In the genomic region with DNA sequence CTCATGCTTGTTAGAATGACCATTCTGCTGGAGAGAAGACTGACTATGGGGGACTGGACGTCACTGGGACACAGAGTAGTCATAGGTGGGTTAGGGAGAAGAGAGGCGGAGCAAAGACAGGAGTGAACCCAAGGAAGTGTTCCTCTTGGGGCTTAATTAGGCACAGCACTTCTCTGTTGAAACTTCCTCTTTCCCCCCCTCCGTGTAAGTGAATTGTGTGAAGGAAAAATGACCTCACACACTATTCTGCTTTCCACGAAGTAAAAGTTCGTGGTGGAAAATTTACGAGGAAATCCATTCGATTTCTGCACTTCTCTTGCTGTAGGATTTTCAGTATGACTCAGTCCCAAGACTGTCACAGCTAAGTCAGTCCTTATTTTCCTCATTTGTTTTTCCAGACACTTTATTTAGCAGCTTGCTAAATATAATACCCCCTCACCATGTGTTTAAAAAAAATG, we compare ENCODE assay signal across 16 mouse cellular contexts. TPM values are rescaled to one million over a fixed set of nuclear protein-coding genes. Genes with fewer than 3 reads are reported as not detected.
DNase-seq lines count a peak whose midpoint lies in the region; ATAC-seq and TF ChIP-seq lines count a peak whose summit lies in the region.
"Had no signal": no experiment of that assay in that cellular context is flagged by ENCODE, and none has a peak within 500 bp of the region (broad histone marks: within the 10 kb centered on the region; RNA-seq: fewer than 3 reads in every experiment).

No protein-coding gene starts in this region.

- DNase-seq in lung, embryonic 14.5 days = no peak
- no peak for DNase-seq in lung, adult 2 months
- DNase-seq in lung, postnatal 25 days (ENCODE audit: low spot score) = peak; percentile 51
- no peak for DNase-seq in midbrain, embryonic 10.5 days (ENCODE audit: low spot score)
- no peak for DNase-seq in left cerebral cortex, adult 18-20 months (ENCODE audit: low spot score in 2 of 2)
- no peak for DNase-seq in left cerebral cortex, postnatal 4 days
- DNase-seq: adrenal gland, postnatal 36 days; kidney, postnatal 10 days had no signal

- no peaks in the 10 kb centered on the region for H3K9me3 ChIP-seq in lung, embryonic 14.5 days (ENCODE audit: low read depth, low read length)
- H3K9me3 ChIP-seq in midbrain, embryonic 10.5 days (replicated peaks) = no peaks in the 10 kb centered on the region
- H3K9me3 ChIP-seq: embryonic facial prominence, embryonic 13.5 days; hindbrain, embryonic 15.5 days; midbrain, embryonic 12.5 days had no signal

- TF ChIP-seq POLR2A in lung, adult 2 months (IDR thresholded peaks at IDR 0.05; ENCODE audit: borderline replicate concordance, extremely low read depth, low read depth, low read length) = no peak

- ATAC-seq in lung, embryonic 14.5 days (ENCODE audit: insufficient read depth) = peak; percentile 58; the same call in 1 of the 2 replicates
- ATAC-seq: intestine, postnatal 0 days; Patski had no signal

- 55% methylated on average over 7 of the region's 7 CpGs for WGBS in lung, embryonic 14.5 days
- WGBS in lung, adult 2 months = 45% methylated on average over 7 of the region's 7 CpGs
- WGBS in midbrain, embryonic 10.5 days = 82% methylated on average over 7 of the region's 7 CpGs

- H3K27ac ChIP-seq in lung, embryonic 14.5 days (ENCODE audit: low read depth) = no peak overlapping the region
- peak overlapping the region; percentile 66 for H3K27ac ChIP-seq in brown adipose tissue, adult 24 weeks (replicated peaks; ENCODE audit: low read depth, low read length)
- H3K27ac ChIP-seq in midbrain, embryonic 10.5 days (replicated peaks) = no peak overlapping the region
- H3K27ac ChIP-seq: embryonic facial prominence, embryonic 13.5 days; hindbrain, embryonic 15.5 days; liver, embryonic 14.5 days; midbrain, embryonic 12.5 days had no signal

- no peak for TF ChIP-seq CTCF in lung, embryonic 14.5 days (IDR thresholded peaks at IDR 0.05; ENCODE audit: low read depth)
- no peak for TF ChIP-seq CTCF in lung, adult 2 months (IDR thresholded peaks at IDR 0.05; ENCODE audit: insufficient read depth, low read length)

- intact Hi-C loops in left cerebral cortex, postnatal 4 days (cut with DNase I) = no loop called here

- no peaks in the 10 kb centered on the region for H3K4me1 ChIP-seq in lung, embryonic 14.5 days (ENCODE audit: insufficient read depth)
- no peaks in the 10 kb centered on the region for H3K4me1 ChIP-seq in lung, adult 2 months (ENCODE audit: control insufficient read depth, insufficient read depth, low read length)
- H3K4me1 ChIP-seq in brown adipose tissue, adult 24 weeks (ENCODE audit: control insufficient read depth, insufficient read depth, insufficient read length, low read length) = no peaks in the 10 kb centered on the region
- H3K4me1 ChIP-seq in midbrain, embryonic 10.5 days = no peaks in the 10 kb centered on the region
- H3K4me1 ChIP-seq: embryonic facial prominence, embryonic 13.5 days; hindbrain, embryonic 15.5 days; midbrain, embryonic 12.5 days had no signal

- no peaks in the 10 kb centered on the region for H3K36me3 ChIP-seq in lung, embryonic 14.5 days (ENCODE audit: insufficient read depth)
- no peaks in the 10 kb centered on the region for H3K36me3 ChIP-seq in midbrain, embryonic 10.5 days
- H3K36me3 ChIP-seq: embryonic facial prominence, embryonic 13.5 days; hindbrain, embryonic 15.5 days; midbrain, embryonic 12.5 days had no signal

- H3K27me3 ChIP-seq in lung, embryonic 14.5 days (ENCODE audit: insufficient read depth, low read length) = no peaks in the 10 kb centered on the region
- H3K27me3 ChIP-seq in midbrain, embryonic 10.5 days (ENCODE audit: low read depth, poor library complexity, severe bottlenecking) = no peaks in the 10 kb centered on the region
- H3K27me3 ChIP-seq: embryonic facial prominence, embryonic 13.5 days; hindbrain, embryonic 15.5 days; midbrain, embryonic 12.5 days; Patski had no signal

- no peak overlapping the region for H3K9ac ChIP-seq in lung, embryonic 14.5 days
- H3K9ac ChIP-seq: embryonic facial prominence, embryonic 13.5 days; hindbrain, embryonic 15.5 days; liver, embryonic 14.5 days; midbrain, embryonic 12.5 days had no signal

- no peak overlapping the region for H3K4me3 ChIP-seq in lung, embryonic 14.5 days (ENCODE audit: low read depth, low read length)
- no peak overlapping the region for H3K4me3 ChIP-seq in lung, adult 2 months (replicated peaks; ENCODE audit: extremely low read depth, low read depth, low read length)
- no peak overlapping the region for H3K4me3 ChIP-seq in brown adipose tissue, adult 24 weeks (ENCODE audit: insufficient read depth, low read depth, low read length)
- no peak overlapping the region for H3K4me3 ChIP-seq in midbrain, embryonic 10.5 days
- H3K4me3 ChIP-seq: embryonic facial prominence, embryonic 13.5 days; hindbrain, embryonic 15.5 days; midbrain, embryonic 12.5 days; myocyte had no signal

- no peak overlapping the region for H3K4me2 ChIP-seq in lung, embryonic 14.5 days
- H3K4me2 ChIP-seq: embryonic facial prominence, embryonic 13.5 days; hindbrain, embryonic 15.5 days; midbrain, embryonic 12.5 days had no signal

RNA-seq across cellular contexts. Expression of gene Ado, which starts 49.9 kb away (rescaled TPM):
- polyA plus RNA-seq in lung, embryonic 14.5 days (2014; fragmentation: Nextera tagmentation; extraction: Ambion mirVana) = 69.9 and 73.0 TPM in 2 replicates
- 11.6 and 14.1 TPM in 2 replicates for polyA plus RNA-seq in lung, adult 2 months (2012; rRNA removed)
- polyA plus RNA-seq in brown adipose tissue, adult 24 weeks (2012; ENCODE audit: insufficient read depth, insufficient read length, missing spikeins) = 9.6 and 11.0 TPM in 2 replicates
- 82.0 and 85.3 TPM in 2 replicates for polyA plus RNA-seq in midbrain, embryonic 10.5 days (2016; fragmentation: Nextera tagmentation; extraction: Ambion mirVana)
- total RNA-seq in left cerebral cortex, adult 18-20 months (2021) = 10 to 100 TPM; 38.8 to 40.0 TPM
- total RNA-seq in left cerebral cortex, postnatal 4 days (2021) = 10 to 100 TPM; 44.5 to 48.3 TPM
